Mouse (Mus musculus) hindbrain, embryonic 13.5 days (tissue): ENCODE results near the gene Tspear. TPM values are rescaled to one million over a fixed set of nuclear protein-coding genes. Genes with fewer than 3 reads are reported as not detected.
"Not testable (repeated sequence)": the region's sequence is repeated elsewhere in the genome, so short reads cannot be mapped to it uniquely, and the experiment has no call there.

Source experiments
- ATAC-seq: fragments of 200-750 bp; cut with Nextera tagmentation; 2 replicates; pipeline ENCODE4 v1.8.0; 2017; ENCODE audit warnings: moderate TSS enrichment; ENCODE audit not compliant: low FRiP score
- H3K27ac ChIP-seq: fragments of 300-500 bp; sonication (generic); 2 replicates; pipeline ENCODE4 v1.5.1; 2015; ENCODE audit warnings: inconsistent platforms, mild to moderate bottlenecking, moderate library complexity
- H3K27me3 ChIP-seq: fragments of 300-500 bp; sonication (generic); 2 replicates; pipeline ENCODE4 v1.6.1; 2015; ENCODE audit warnings: mild to moderate bottlenecking, inconsistent platforms
- H3K36me3 ChIP-seq: fragments of 300-500 bp; sonication (generic); 2 replicates; pipeline ENCODE4 v1.6.1; 2015; ENCODE audit warnings: mild to moderate bottlenecking, inconsistent platforms
- H3K4me1 ChIP-seq: fragments of 300-500 bp; sonication (generic); replicated peaks from 2 replicates; pipeline ENCODE4 v1.6.1; 2015; ENCODE audit warnings: inconsistent platforms
- H3K4me2 ChIP-seq: fragments of 300-500 bp; sonication (generic); 2 replicates; pipeline ENCODE4 v1.6.1; 2015; ENCODE audit warnings: inconsistent platforms, mild to moderate bottlenecking, moderate library complexity
- H3K4me3 ChIP-seq: fragments of 300-500 bp; sonication (generic); 2 replicates; pipeline ENCODE4 v1.5.1; 2015; ENCODE audit warnings: mild to moderate bottlenecking, inconsistent platforms
- H3K9ac ChIP-seq: fragments of 300-500 bp; sonication (generic); 2 replicates; pipeline ENCODE4 v1.6.1; 2015; ENCODE audit warnings: mild to moderate bottlenecking, inconsistent platforms
- H3K9me3 ChIP-seq: fragments of 300-500 bp; sonication (generic); 2 replicates; pipeline ENCODE4 v1.6.1; 2016; ENCODE audit warnings: inconsistent platforms
- WGBS: fragments of 180-500 bp; shearing (Covaris S2); methylation state at CpG from one replicate; pipeline ENCODE4 v1.1.7; 2015; 5-methylcytosine and 5-hydroxymethylcytosine counted together
- polyA plus RNA-seq: library from polyadenylated mRNA; unstranded; fragments of >200 nt; fragmentation: Nextera tagmentation; extraction: Ambion mirVana; gene quantifications from 2 replicates; pipeline ENCODE4 v1.2.1, GENCODE M21; 2015

Tspear gene
- polyA plus RNA-seq, 1 experiment from 2014 or later, result 0.82 TPM

DNA sequence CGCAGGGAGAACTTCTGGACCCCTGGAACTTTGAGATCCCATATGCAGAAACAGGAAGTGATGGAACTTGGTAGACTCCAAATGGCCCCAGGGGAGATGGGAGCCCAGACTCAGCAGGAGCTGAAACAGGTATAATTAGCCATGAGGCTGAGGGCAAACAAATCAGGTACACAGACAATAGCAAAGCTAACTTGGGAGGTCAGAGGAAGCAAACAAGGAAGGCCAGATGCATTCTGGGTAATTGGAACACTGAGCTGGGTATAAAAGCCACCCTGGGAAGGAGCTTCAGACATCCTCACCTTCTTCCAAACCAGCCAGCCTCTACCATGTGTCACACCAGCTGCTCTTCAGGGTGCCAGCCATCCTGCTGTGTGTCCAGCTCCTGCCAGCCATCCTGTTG is 33.9 kb downstream of the Tspear start, which contains the start of gene Krtap12-1:
Gene Krtap12-1 (plus strand): TSS at position 301 of the 400 bp plus-strand sequence.
- H3K4me3 ChIP-seq, H3K36me3 ChIP-seq, H3K27me3 ChIP-seq, H3K9me3 ChIP-seq, H3K9ac ChIP-seq, H3K4me1 ChIP-seq, ATAC-seq, H3K27ac ChIP-seq, H3K4me2 ChIP-seq: not testable (repeated sequence)
- 83% methylated on average over 1 of the region's 1 CpGs for WGBS

DNA sequence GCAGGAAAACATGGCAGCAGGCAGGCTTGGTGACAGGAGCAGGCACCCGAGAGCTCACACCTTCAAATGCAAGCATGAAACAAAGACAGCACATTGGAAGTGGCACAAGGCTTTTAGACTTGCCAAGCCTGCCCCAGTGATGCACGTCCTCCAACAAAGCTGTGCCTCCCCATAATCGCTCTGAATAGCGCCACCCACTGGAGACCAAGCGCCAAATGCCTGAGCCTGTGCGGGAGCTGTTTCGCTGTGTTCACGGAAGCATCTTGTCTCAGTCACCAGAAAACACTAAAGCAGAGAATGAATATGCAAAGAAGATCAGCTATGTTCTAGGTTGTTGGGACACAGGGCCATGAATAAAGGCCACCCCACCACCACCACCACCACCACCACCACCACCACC is 38.5 kb downstream of the Tspear start:
- no peaks in the 10 kb centered on the region for H3K36me3 ChIP-seq
- no peak overlapping the region for H3K27ac ChIP-seq
- no peak overlapping the region for H3K9ac ChIP-seq
- no peaks in the 10 kb centered on the region for H3K4me1 ChIP-seq
- H3K4me3 ChIP-seq, result no peak overlapping the region
- ATAC-seq, result no peak
- 76% methylated on average over 8 of the region's 8 CpGs for WGBS
- H3K4me2 ChIP-seq, result no peak overlapping the region
- H3K27me3 ChIP-seq, result no peaks in the 10 kb centered on the region
- H3K9me3 ChIP-seq, result peaks cover 5% of the 10 kb centered on the region; the same call in 1 of the 2 replicates

DNA sequence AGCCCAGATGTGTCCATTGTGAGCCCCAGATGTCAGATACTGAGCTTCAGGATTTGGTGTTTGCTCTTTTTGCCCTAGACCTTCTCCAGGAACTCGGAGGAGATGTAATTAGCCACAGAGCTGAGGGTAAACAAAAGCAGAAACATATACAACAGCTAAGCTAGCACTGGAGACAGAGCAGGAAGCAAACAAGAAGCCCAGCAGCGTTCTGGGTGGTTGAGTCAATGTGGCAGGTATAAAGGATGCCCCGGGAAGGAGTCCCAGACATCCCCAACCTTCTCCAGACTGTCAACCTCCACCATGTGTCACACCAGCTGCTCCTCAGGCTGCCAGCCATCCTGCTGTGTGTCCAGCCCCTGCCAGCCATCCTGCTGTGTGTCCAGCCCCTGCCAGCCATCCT is 39.8 kb downstream of the Tspear start, which contains the start of gene Gm10100:
Gene Gm10100 (plus strand): TSS at position 301 of the 400 bp plus-strand sequence.
- Histone ChIP-seq H3K4me2 (no peak within 1 kb of the TSS), H3K27ac (no peak within 1 kb of the TSS), H3K9me3 (no peaks in the 10 kb centered on the region), H3K9ac (no peak within 1 kb of the TSS), H3K36me3 (no peaks in the 10 kb centered on the region), H3K4me1 (no peaks in the 10 kb centered on the region), H3K27me3 (no peaks in the 10 kb centered on the region), H3K4me3 (no peak within 1 kb of the TSS)
- 33% methylated on average over 3 of the region's 3 CpGs for WGBS
- ATAC-seq, result no peak

DNA sequence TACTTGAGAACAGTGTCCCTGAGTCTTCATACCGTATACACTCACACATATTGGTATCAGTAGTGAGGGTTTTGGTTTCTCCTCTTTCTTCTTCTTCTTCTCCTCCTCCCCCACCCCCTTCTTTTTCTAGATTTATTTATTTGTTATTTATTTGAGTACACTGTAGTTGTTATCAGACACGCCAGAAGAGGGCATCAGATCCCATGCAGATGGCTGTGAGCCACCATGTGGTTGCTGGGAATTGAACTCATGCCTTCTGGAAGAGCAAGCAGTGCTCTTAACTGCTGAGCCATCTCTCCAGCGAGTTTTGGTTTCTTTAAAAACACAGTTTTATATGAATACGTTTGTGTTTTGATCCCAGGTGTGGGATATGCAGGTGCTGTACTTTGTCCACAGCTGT is 41.9 kb downstream of the Tspear start:
- Histone ChIP-seq H3K4me1 (no peaks in the 10 kb centered on the region), H3K9me3 (no peaks in the 10 kb centered on the region), H3K27ac (no peak overlapping the region), H3K4me2 (no peak overlapping the region), H3K4me3 (no peak overlapping the region), H3K9ac (no peak overlapping the region), H3K27me3 (no peaks in the 10 kb centered on the region), H3K36me3 (no peaks in the 10 kb centered on the region)
- WGBS, result 69% methylated on average over 4 of the region's 4 CpGs
- ATAC-seq, result no peak

DNA sequence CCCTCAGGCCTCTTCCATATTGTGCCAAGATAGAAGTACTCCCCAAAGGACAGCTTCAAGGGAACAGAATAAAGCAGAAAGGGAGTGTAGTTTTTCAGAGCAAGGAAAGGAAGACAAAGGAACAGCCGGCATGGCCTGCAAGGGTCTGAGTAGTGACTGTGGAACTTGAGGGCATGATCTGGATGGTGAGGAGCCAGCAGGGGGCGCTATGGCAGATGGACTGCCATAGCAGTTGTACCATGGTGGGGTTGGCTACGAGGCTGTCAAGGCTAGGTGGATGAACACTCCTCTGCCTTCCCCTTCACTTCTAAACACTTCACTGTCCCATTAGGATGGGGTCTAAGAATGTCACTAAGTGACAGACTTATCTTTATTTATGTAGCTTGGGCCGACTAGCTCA is 42.9 kb downstream of the Tspear start:
- Histone ChIP-seq H3K4me1 (no peaks in the 10 kb centered on the region), H3K27ac (no peak overlapping the region), H3K27me3 (no peaks in the 10 kb centered on the region), H3K4me3 (no peak overlapping the region), H3K4me2 (no peak overlapping the region), H3K9me3 (no peaks in the 10 kb centered on the region), H3K9ac (no peak overlapping the region), H3K36me3 (no peaks in the 10 kb centered on the region)
- WGBS, result 63% methylated on average over 4 of the region's 4 CpGs
- ATAC-seq, result no peak

DNA sequence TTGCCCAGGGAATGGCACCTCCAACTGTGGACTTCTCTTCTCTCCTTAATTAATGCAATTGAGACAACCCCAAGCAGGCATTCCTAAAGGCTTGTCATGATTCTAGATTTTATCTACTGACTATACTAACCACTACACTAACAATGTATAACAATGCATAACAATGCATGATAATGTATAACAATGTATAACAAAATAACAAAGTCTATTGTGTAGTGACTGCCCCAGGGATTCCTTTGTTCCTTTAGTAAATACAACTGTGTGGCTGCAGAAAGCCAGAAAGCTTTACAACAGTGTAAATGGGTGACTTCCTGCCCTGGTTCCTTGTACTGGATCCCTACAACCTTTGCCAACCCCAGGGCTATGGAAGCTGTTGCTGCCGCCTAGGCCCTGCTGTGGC is 49.6 kb downstream of the Tspear start:
- Histone ChIP-seq H3K27me3 (no peaks in the 10 kb centered on the region), H3K4me3 (no peak overlapping the region)

DNA sequence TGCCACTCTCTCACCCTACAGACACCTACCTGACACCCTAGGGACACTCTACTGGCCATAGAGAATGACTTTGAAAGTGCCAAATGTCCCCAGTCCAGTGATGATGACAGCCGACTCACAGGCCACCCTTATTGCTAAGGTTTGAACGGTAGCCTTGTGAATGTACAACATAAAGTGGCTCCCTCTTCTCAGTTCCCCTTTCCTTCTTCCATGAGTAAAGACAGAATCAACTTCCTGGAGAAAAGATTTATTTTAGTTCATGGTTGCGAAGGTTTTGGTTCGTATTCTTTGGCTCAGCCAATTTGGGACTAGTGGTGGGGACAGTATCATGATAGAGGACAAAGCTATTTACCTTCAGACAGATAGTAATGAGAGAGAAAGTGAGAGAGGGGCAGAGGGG is 52.6 kb downstream of the Tspear start:
- no peak overlapping the region for H3K27ac ChIP-seq
- no peak overlapping the region for H3K4me3 ChIP-seq
- no peaks in the 10 kb centered on the region for H3K27me3 ChIP-seq
- no peak for ATAC-seq
- WGBS, result 96% methylated on average over 4 of the region's 4 CpGs
- H3K9me3 ChIP-seq, result 0 out of 2 replicates have a peak, but pooled peaks cover 6% of the 10 kb centered on the region
- peaks cover 9% of the 10 kb centered on the region; the same call in 1 of the 2 replicates for H3K4me1 ChIP-seq
- H3K36me3 ChIP-seq, result no peaks in the 10 kb centered on the region
- H3K9ac ChIP-seq, result no peak overlapping the region
- no peak overlapping the region for H3K4me2 ChIP-seq

More for the DNA sequence above, 49.6 kb downstream of the Tspear start:
- Histone ChIP-seq H3K4me2 (no peak overlapping the region), H3K9ac (no peak overlapping the region), H3K27ac (no peak overlapping the region), H3K4me1 (0 out of 2 replicates have a peak, but pooled peaks cover 6% of the 10 kb centered on the region), H3K9me3 (0 out of 2 replicates have a peak, but pooled peaks cover 6% of the 10 kb centered on the region), H3K36me3 (no peaks in the 10 kb centered on the region)
- 85% methylated on average over 1 of the region's 1 CpGs for WGBS
- no peak for ATAC-seq

DNA sequence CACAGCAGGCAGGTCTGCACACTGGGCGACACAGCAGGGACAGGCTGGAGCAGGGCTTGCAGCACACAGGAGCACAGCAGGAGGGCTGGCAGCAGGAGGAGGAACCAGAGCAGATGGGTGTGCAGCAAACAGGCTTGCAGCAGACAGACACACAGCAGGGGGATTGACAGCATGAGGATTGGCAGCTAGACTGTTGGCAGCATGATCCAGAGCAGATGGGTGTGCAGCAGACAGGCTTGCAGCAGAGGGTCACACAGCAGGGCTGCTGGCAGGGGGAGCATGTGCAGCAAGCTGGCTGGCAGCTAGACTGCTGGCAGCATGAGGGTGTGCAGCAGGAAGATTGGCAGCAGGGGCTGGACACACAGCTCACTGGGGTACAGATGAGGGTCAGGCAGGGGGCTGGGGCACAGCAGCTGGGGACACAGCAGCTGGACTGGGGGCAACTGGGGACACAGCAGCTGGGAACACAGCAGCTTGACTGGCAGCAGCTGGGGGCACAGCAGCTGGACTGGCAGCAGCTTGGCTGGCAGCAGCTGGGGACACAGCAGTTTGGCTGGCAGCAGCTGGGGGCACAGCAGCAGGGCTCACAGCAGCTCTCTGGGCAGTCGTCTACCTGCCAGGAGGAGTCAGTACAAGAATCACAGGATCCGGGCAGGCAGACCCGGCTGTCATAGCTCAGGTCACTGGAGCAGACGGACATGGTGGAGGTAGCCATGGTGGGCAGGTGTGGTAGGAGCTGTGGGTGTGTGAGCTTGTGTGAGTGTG is 55.7 kb downstream of the Tspear start, which contains the start of gene Gm18596:
Gene Gm18596 (minus strand): TSS at position 715 of the 765 bp plus-strand sequence.
- not testable (repeated sequence) for H3K9me3 ChIP-seq, H3K36me3 ChIP-seq, ATAC-seq, H3K4me1 ChIP-seq, H3K4me2 ChIP-seq, H3K27me3 ChIP-seq, H3K4me3 ChIP-seq, H3K9ac ChIP-seq
- 0 out of 2 replicates have a peak within 1 kb of the TSS, but pooled peaks have one; percentile 30 for H3K27ac ChIP-seq
- WGBS, result 51% methylated on average over 5 of the region's 5 CpGs

DNA sequence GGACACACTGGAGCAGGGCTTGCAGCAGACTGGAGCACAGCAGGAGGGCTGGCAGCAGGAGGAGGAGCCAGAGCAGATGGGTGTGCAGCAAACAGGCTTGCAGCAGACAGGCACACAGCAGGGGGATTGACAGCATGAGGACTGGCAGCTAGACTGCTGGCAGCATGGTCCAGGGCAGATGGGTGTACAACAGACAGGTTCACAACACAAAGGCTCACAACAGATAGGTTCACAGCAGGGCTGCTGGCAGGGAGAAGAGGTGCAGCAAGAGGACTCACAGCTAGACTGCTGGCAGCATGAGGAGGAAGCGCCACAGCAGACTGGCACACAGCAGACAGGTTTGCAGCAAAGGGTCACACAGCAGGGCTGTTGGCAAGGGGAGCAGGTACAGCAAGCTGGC is 64.3 kb downstream of the Tspear start:
- H3K9ac ChIP-seq, H3K9me3 ChIP-seq, H3K4me2 ChIP-seq, H3K4me1 ChIP-seq, ATAC-seq, H3K27me3 ChIP-seq, H3K27ac ChIP-seq, H3K36me3 ChIP-seq, H3K4me3 ChIP-seq: not testable (repeated sequence)
- WGBS, result 86% methylated on average over 1 of the region's 1 CpGs

DNA sequence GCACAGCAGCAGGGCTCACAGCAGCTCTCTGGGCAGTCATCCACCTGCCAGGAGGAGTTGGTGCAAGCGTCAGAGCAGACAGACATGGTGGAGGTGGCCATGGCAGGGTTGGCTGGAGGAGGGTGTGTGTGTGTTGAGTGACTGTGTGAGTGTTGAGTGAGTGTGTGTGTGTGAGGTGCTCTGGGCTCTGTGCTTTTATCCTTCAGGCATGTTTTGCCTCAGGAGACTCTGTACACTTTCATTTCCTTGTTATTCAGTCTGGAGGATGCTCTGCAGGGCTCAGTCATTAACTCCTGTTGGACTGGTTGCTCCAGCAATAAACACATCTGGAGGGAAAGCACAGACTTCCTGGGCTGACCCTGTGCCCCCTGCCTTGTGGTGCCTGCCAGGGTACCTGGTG is 64.9 kb downstream of the Tspear start, which contains the start of gene Gm9736:
Gene Gm9736 (minus strand): TSS at position 101 of the 400 bp plus-strand sequence.
- not testable (repeated sequence) for ATAC-seq

DNA sequence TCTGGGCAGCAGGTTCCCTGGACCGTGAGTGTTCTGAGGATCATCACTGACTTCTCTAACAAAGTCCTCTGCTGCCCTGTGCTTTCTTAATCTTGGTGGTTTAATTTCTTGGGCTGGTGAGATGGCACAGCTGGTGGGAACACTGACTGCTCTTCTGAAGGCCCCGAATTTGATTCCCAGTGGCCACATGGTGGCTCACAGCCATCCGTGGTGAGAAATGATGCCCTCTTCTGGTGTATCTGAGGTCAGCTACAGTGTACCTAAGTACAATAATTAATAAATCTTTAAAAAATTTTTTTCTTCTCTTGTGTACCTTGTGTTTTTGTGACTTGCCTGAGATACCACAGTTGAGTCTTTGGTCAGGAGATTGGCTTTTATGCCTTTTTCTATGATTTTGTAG is 65.9 kb downstream of the Tspear start:
- not testable (repeated sequence) for H3K27me3 ChIP-seq, H3K4me3 ChIP-seq, H3K9me3 ChIP-seq, H3K4me1 ChIP-seq, H3K36me3 ChIP-seq, H3K9ac ChIP-seq, H3K4me2 ChIP-seq, ATAC-seq, H3K27ac ChIP-seq
- WGBS, result 63% methylated on average over 3 of the region's 3 CpGs

More for the DNA sequence above, 64.9 kb downstream of the Tspear start, which contains the start of gene Gm9736:
- not testable (repeated sequence) for H3K27ac ChIP-seq, H3K4me3 ChIP-seq, H3K27me3 ChIP-seq, H3K4me1 ChIP-seq, H3K9me3 ChIP-seq, H3K36me3 ChIP-seq, H3K4me2 ChIP-seq, H3K9ac ChIP-seq
- 76% methylated on average over 1 of the region's 1 CpGs for WGBS

DNA sequence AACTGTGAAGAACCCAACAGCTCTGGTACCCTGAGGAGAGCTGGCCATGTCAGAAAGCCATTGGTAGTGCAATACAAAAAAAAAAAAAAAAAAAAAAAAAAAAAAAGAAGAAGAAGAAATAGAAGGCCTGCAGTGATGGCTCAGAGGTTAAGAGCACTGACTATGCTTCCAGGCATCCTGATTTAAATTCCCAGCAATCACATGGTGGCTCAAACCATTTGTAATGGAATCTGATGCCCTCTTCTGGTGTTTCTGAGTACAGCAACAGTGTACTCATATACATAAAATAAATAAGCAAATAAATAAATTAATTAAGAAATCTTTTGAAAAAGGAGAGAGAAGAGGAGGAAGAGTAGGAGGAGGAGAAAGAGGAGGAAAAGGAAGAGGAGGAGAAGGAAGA is 67.1 kb downstream of the Tspear start:
- Histone ChIP-seq H3K4me1 (no peaks in the 10 kb centered on the region), H3K4me2 (no peak overlapping the region), H3K4me3 (no peak overlapping the region), H3K36me3 (no peaks in the 10 kb centered on the region), H3K9ac (no peak overlapping the region), H3K27me3 (no peaks in the 10 kb centered on the region), H3K27ac (no peak overlapping the region), H3K9me3 (no peaks in the 10 kb centered on the region)
- ATAC-seq, result no peak

DNA sequence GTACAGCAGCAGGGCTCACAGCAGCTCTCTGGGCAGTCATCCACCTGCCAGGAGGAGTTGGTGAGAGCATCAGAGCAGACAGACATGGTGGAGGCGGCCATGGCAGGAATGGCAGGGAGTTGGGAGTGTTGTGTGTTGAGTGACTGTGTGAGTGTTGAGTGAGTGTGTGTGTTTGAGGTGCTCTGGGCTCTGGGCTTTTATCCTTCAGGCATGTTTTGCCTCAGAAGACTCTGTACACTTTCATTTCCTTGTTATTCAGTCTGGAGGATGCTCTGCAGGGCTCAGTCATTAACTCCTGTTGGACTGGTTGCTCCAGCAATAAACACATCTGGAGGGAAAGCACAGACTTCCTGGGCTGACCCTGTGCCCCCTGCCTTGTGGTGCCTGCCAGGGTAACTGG is 73.2 kb downstream of the Tspear start, which contains the start of gene Gm3233:
Gene Gm3233 (minus strand): TSS at position 101 of the 400 bp plus-strand sequence.
- not testable (repeated sequence) for H3K4me2 ChIP-seq, H3K4me3 ChIP-seq, H3K9me3 ChIP-seq, H3K9ac ChIP-seq, H3K27ac ChIP-seq, ATAC-seq, H3K27me3 ChIP-seq, H3K4me1 ChIP-seq, H3K36me3 ChIP-seq
- WGBS, result no CpG with 5 or more reads among the region's 1 CpGs
